Comparison of ENCODE assay signal across 8 mouse cellular contexts in the genomic region with DNA sequence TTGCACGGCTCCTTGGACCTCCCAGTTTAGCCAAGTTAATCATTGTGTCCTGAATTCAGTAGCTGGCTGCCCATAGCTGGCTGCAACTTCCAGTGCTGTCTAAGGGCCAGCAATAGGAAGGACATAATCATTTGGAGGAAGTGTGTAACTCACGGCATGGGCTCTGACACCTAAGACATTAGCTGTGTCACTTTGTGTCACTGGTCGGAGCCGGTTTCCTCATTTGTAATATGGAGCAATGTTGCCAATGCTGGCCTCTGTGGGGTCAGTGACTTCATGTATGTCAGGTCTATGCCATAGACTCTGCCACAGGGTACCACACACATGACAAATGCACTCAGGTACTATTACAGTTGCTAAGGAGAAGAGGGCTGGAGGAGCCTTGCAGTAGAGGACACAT. TPM values are rescaled to one million over a fixed set of nuclear protein-coding genes. Genes with fewer than 3 reads are reported as not detected.
DNase-seq lines count a peak whose midpoint lies in the region; ATAC-seq and TF ChIP-seq lines count a peak whose summit lies in the region.

No protein-coding gene starts in this region.

- H3K9ac ChIP-seq in CH12.LX (ENCODE audit: insufficient read depth, low read depth), result no peak overlapping the region; the same call in 1 of the 2 replicates
- H3K9ac ChIP-seq in forebrain, postnatal 0 days, result 0 out of 2 replicates have a peak overlapping the region, but pooled peaks have one; percentile 82

- no peak for ATAC-seq in forebrain, postnatal 0 days

- H3K36me3 ChIP-seq in CH12.LX (replicated peaks in 1 of 2; ENCODE audit: control insufficient read depth in 1 of 2, insufficient read depth in 1 of 2, low read length in 1 of 2) (peaks cover 27 to 66% of the 10 kb centered on the region in 2 experiments), macrophage (ENCODE audit: inconsistent target) (peaks cover 43% of the 10 kb centered on the region)
- H3K36me3 ChIP-seq in forebrain, postnatal 0 days (ENCODE audit: insufficient read depth), result peaks cover 38% of the 10 kb centered on the region

- peaks cover 34% of the 10 kb centered on the region for H3K79me2 ChIP-seq in CH12.LX (replicated peaks; ENCODE audit: control insufficient read depth, extremely low read depth, insufficient read depth, poor library complexity, severe bottlenecking)
- H3K79me2 ChIP-seq in macrophage (ENCODE audit: inconsistent target), result peaks cover 39% of the 10 kb centered on the region

- H3K27ac ChIP-seq in gastrocnemius, adult 2 months, result 0 out of 2 replicates have a peak overlapping the region, but pooled peaks have one; percentile 94
- no peak overlapping the region for H3K27ac ChIP-seq in CH12.LX (ENCODE audit: insufficient read depth, low read depth)
- H3K27ac ChIP-seq in forebrain, postnatal 0 days (ENCODE audit: low read depth, low read length), result no peak overlapping the region
- H3K27ac ChIP-seq in macrophage, result peak overlapping the region; percentile 64

- in situ Hi-C loops in CH12.LX (cut with MboI; ENCODE audit: low pct_ligation_motif_present, low pct_unique_long_range_greater_than_20kb, low sequenced_read_pairs), result no loop called here

- no peak for TF ChIP-seq POLR2A in CH12.LX (IDR thresholded peaks at IDR 0.05; ENCODE audit: low read depth, low read length)

- H3K4me1 ChIP-seq in CH12.LX (ENCODE audit: control insufficient read depth in 1 of 2, insufficient read depth in 2 of 2), result peaks cover 8 to 26% of the 10 kb centered on the region in 2 experiments
- H3K4me1 ChIP-seq in forebrain, postnatal 0 days (ENCODE audit: insufficient read depth), result peaks cover 8% of the 10 kb centered on the region

- no peaks in the 10 kb centered on the region for H3K9me3 ChIP-seq in CH12.LX (replicated peaks; ENCODE audit: low read length)
- H3K9me3 ChIP-seq in forebrain, postnatal 0 days (ENCODE audit: low read length), result no peaks in the 10 kb centered on the region

- DNase-seq in gastrocnemius, adult 2 months, result no peak
- no peak for DNase-seq in gastrocnemius, postnatal 4 days (ENCODE audit: low spot score in 2 of 2)
- DNase-seq in CH12.LX (ENCODE audit: extremely low read depth), result no peak
- DNase-seq in forebrain, postnatal 0 days, result no peak
- DNase-seq in frontal cortex, adult 2 months (ENCODE audit: extremely low spot score in 1 of 2, low spot score in 1 of 2), result no peak
- no peak for DNase-seq in spleen, adult 18-20 months
- no peak for DNase-seq in frontal cortex, postnatal 25 days (ENCODE audit: low spot score in 2 of 2)

- dilution Hi-C loops in CH12.LX (cut with MboI; ENCODE audit: extremely low pct_ligation_motif_present, extremely low pct_unique_long_range_greater_than_20kb, low sequenced_read_pairs), result no loop called here

- no peak for TF ChIP-seq CTCF in gastrocnemius, adult 2 months (IDR thresholded peaks at IDR 0.05)
- TF ChIP-seq CTCF in CH12.LX (conservative IDR thresholded peaks at IDR 0.05 in 1 of 2, IDR thresholded peaks at IDR 0.05 in 1 of 2; ENCODE audit: low read depth in 2 of 2, low read length in 2 of 2), result no peak
- no peak for TF ChIP-seq CTCF in forebrain, postnatal 0 days (IDR thresholded peaks at IDR 0.05; ENCODE audit: low read depth)

- no peaks in the 10 kb centered on the region for H3K27me3 ChIP-seq in CH12.LX (replicated peaks)
- no peaks in the 10 kb centered on the region for H3K27me3 ChIP-seq in forebrain, postnatal 0 days (ENCODE audit: insufficient read depth, low read length)

- H3K4me3 ChIP-seq in gastrocnemius, adult 2 months, result no peak overlapping the region
- H3K4me3 ChIP-seq in CH12.LX (replicated peaks in 1 of 3; ENCODE audit: low read depth in 2 of 3, low read length in 2 of 3, poor library complexity in 1 of 3) (no peak overlapping the region), macrophage (ENCODE audit: inconsistent target) (peak overlapping the region; percentile 74)
- 0 out of 2 replicates have a peak overlapping the region, but pooled peaks have one; percentile 67 for H3K4me3 ChIP-seq in forebrain, postnatal 0 days (ENCODE audit: low read depth, low read length)

- intact Hi-C loops in gastrocnemius, adult 2 months (cut with DNase I), result loop anchor here (5.0 kb wide), 1 partner anchor 507 kb away; a partner anchor contains a TSS

- peak overlapping the region; percentile 93 for H3K4me2 ChIP-seq in CH12.LX (ENCODE audit: insufficient read depth, low read depth, poor library complexity, severe bottlenecking)
- peak overlapping the region; percentile 76 for H3K4me2 ChIP-seq in forebrain, postnatal 0 days (ENCODE audit: low read depth)

- no peak for TF ChIP-seq RAD21 in CH12.LX (IDR thresholded peaks at IDR 0.05; ENCODE audit: low read depth, low read length)

- 95% methylated on average over 4 of the region's 4 CpGs for WGBS in forebrain, postnatal 0 days
- WGBS in macrophage (ENCODE audit: missing documents), result 50% methylated on average over 4 of the region's 4 CpGs

- TF ChIP-seq EP300 in CH12.LX (IDR thresholded peaks at IDR 0.05; ENCODE audit: low read length), result no peak

TF ChIP-seq in CH12.LX, 34 proteins besides CTCF, POLR2A, EP300 and RAD21:
- TF ChIP-seq ZNF384 (IDR thresholded peaks at IDR 0.05; ENCODE audit: low read depth, low read length) (no peak), SIN3A (IDR thresholded peaks at IDR 0.05; ENCODE audit: low read length) (no peak), TBP (conservative IDR thresholded peaks at IDR 0.05; ENCODE audit: low read depth, low read length) (no peak), CHD1 (IDR thresholded peaks at IDR 0.05; ENCODE audit: low read depth, low read length) (no peak), KAT2A (IDR thresholded peaks at IDR 0.05; ENCODE audit: insufficient replicate concordance, low read length) (no peak), JUN (IDR thresholded peaks at IDR 0.05; ENCODE audit: insufficient read depth, low read depth, low read length) (no peak), UBTF (IDR thresholded peaks at IDR 0.05; ENCODE audit: low read depth, low read length) (no peak), CHD2 (IDR thresholded peaks at IDR 0.05; ENCODE audit: low read length) (no peak), MAZ (IDR thresholded peaks at IDR 0.05; ENCODE audit: low read depth, low read length) (no peak), HCFC1 (IDR thresholded peaks at IDR 0.05; ENCODE audit: low read depth, low read length) (no peak), PAX5 (IDR thresholded peaks at IDR 0.05; ENCODE audit: low read length) (no peak), NRF1 (IDR thresholded peaks at IDR 0.05; ENCODE audit: low read depth, low read length) (no peak), RCOR1 (conservative IDR thresholded peaks at IDR 0.05; ENCODE audit: low read depth, low read length) (no peak), ZMIZ1 (IDR thresholded peaks at IDR 0.05; ENCODE audit: low read depth, low read length) (no peak), MAFK (IDR thresholded peaks at IDR 0.05; ENCODE audit: insufficient replicate concordance, low read length) (no peak)

RNA-seq across cellular contexts. Expression of a gene that starts 1.1 kb away (rescaled TPM):
- total RNA-seq in gastrocnemius, adult 2 months (2021), result 10 to 100 TPM; 80.6 to 90.3 TPM
- total RNA-seq in gastrocnemius, postnatal 4 days (2021), result 100 to 1,000 TPM; 212 to 221 TPM
- total RNA-seq in CH12.LX (2012; rRNA removed) (2,275 and 2,528 TPM in 2 replicates), CH12.LX (2014; rRNA removed) (1,298 and 1,607 TPM in 2 replicates)
- polyA plus RNA-seq in CH12.LX (2012; ENCODE audit: insufficient read length, low read depth) (87.8 and 91.3 TPM in 2 replicates), macrophage (2018) (494 to 663 TPM (median 662 TPM) in 3 replicates)
- total RNA-seq in forebrain, postnatal 0 days (2014; rRNA removed), result 266 and 507 TPM in 2 replicates
- 102 and 129 TPM in 2 replicates for polyA plus RNA-seq in forebrain, postnatal 0 days (2015; fragmentation: Nextera tagmentation; extraction: Ambion mirVana)
- 100 to 1,000 TPM in 14 of 26 experiments, 10 to 100 TPM in 12; 49.4 to 246 (median 102) TPM for total RNA-seq in macrophage (2018; cell fraction: chromatin; rRNA removed)
- 1,000 to 10,000 TPM in 1 of 26 experiments, 100 to 1,000 TPM in 25; 247 to 1,058 (median 502) TPM for total RNA-seq in macrophage (2018; cell fraction: cytosol; rRNA removed)
- 100 to 1,000 TPM in 14 of 26 experiments, 10 to 100 TPM in 12; 77.9 to 417 (median 104) TPM for total RNA-seq in macrophage (2018; cell fraction: nucleus; rRNA removed)
- 374 and 403 TPM in 2 replicates for polyA plus RNA-seq in frontal cortex, adult 2 months (2012; rRNA removed)

RNA-seq across cellular contexts. Expression of a gene that starts 1.1 kb away (rescaled TPM):
- total RNA-seq in gastrocnemius, adult 2 months (2021), result 10 to 100 TPM in 1 of 2 experiments, 1 to 10 TPM in 1; 9.9 to 14.1 TPM
- 10 to 100 TPM; 20.0 to 22.0 TPM for total RNA-seq in gastrocnemius, postnatal 4 days (2021)
- total RNA-seq in CH12.LX (2012; rRNA removed) (9.5 and 10.2 TPM in 2 replicates), CH12.LX (2014; rRNA removed) (4.6 and 5.0 TPM in 2 replicates)
- polyA plus RNA-seq in CH12.LX (2012; ENCODE audit: insufficient read length, low read depth) (4.7 and 5.4 TPM in 2 replicates), macrophage (2018) (12.2 to 17.5 TPM (median 12.3 TPM) in 3 replicates)
- total RNA-seq in forebrain, postnatal 0 days (2014; rRNA removed), result 23.1 and 28.7 TPM in 2 replicates
- 12.7 and 17.4 TPM in 2 replicates for polyA plus RNA-seq in forebrain, postnatal 0 days (2015; fragmentation: Nextera tagmentation; extraction: Ambion mirVana)
- total RNA-seq in macrophage (2018; cell fraction: chromatin; rRNA removed), result 100 to 1,000 TPM in 7 of 26 experiments, 10 to 100 TPM in 19; 12.7 to 176 (median 74.9) TPM
- total RNA-seq in macrophage (2018; cell fraction: cytosol; rRNA removed), result 10 to 100 TPM; 10.0 to 24.4 (median 16.4) TPM
- total RNA-seq in macrophage (2018; cell fraction: nucleus; rRNA removed), result 10 to 100 TPM; 10.4 to 84.4 (median 31.7) TPM
- 21.5 and 26.0 TPM in 2 replicates for polyA plus RNA-seq in frontal cortex, adult 2 months (2012; rRNA removed)

RNA-seq across cellular contexts. Expression of a gene that starts 21.6 kb away (rescaled TPM):
- 10 to 100 TPM in 1 of 2 experiments, 1 to 10 TPM in 1; 8.1 to 11.2 TPM for total RNA-seq in gastrocnemius, adult 2 months (2021)
- total RNA-seq in gastrocnemius, postnatal 4 days (2021), result 1 to 10 TPM; 8.8 to 9.7 TPM
- total RNA-seq in CH12.LX (2012; rRNA removed) (3.8 and 5.6 TPM in 2 replicates), CH12.LX (2014; rRNA removed) (0.95 and 1.3 TPM in 2 replicates)
- polyA plus RNA-seq in CH12.LX (2012; ENCODE audit: insufficient read length, low read depth) (0.90 and 1.1 TPM in 2 replicates), macrophage (2018) (7.4 to 18.5 TPM (median 18.2 TPM) in 3 replicates)
- 18.9 and 26.9 TPM in 2 replicates for total RNA-seq in forebrain, postnatal 0 days (2014; rRNA removed)
- 22.8 and 24.6 TPM in 2 replicates for polyA plus RNA-seq in forebrain, postnatal 0 days (2015; fragmentation: Nextera tagmentation; extraction: Ambion mirVana)
- 10 to 100 TPM in 11 of 26 experiments, 1 to 10 TPM in 14, under 1 TPM in 1; 0.92 to 22.8 (median 9.1) TPM for total RNA-seq in macrophage (2018; cell fraction: chromatin; rRNA removed)
- 10 to 100 TPM; 10.6 to 24.8 (median 15.1) TPM for total RNA-seq in macrophage (2018; cell fraction: cytosol; rRNA removed)
- 10 to 100 TPM in 21 of 26 experiments, 1 to 10 TPM in 5; 6.8 to 31.1 (median 14.9) TPM for total RNA-seq in macrophage (2018; cell fraction: nucleus; rRNA removed)
- polyA plus RNA-seq in frontal cortex, adult 2 months (2012; rRNA removed), result 37.7 and 40.8 TPM in 2 replicates

Comparison
In these comparisons a context has a peak if more than half of its experiments do, and no peak if none do; other contexts are left out.
1. H3K27ac ChIP-seq: peak in gastrocnemius, adult 2 months (single experiment) and macrophage (single experiment); none in CH12.LX (single experiment) and forebrain, postnatal 0 days (single experiment).
2. H3K4me3 ChIP-seq: peak in forebrain, postnatal 0 days (single experiment) and macrophage (single experiment); none in gastrocnemius, adult 2 months (single experiment) and CH12.LX (0 of 3).